ENCODE assay signal across 26 mouse cellular contexts in the genomic region with DNA sequence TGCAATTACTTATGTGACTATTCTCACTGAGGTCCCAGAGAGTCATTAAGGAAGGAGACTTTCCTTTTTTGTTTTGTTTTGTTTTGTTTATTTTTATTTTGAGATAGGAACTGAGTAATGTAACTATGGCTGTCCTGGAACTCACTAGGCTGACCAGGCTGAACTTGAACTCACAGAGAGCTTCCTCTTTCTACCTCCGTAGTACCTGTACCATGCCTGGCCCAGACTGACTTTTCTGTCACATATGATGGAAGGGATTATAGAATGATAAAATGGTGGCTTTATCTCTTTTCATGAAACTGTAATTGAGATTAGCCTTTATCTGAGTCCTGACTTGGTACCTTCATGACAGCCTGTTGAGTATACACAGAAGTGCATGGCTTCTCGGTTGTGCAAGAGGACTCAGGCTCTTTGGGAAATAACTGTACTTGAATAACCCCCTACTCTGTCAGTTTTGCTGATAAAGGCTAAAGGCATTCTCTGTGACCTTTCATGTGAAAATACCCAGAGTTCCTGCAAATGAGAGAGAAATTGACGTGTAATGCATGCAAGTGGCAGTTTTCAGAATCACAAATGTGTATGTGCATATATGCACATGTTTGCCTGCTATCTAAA.
"Had no signal": no experiment of that assay in that cellular context is flagged by ENCODE, and none has a peak within 500 bp of the region (broad histone marks: within the 10 kb centered on the region; RNA-seq: fewer than 3 reads in every experiment).

No protein-coding gene starts in this region.

- ATAC-seq: hindbrain, postnatal 0 days; intestine, embryonic 16.5 days had no signal

- H3K4me2 ChIP-seq: heart, embryonic 12.5 days; hindbrain, embryonic 13.5 days; hindbrain, embryonic 15.5 days; kidney, embryonic 15.5 days; limb, embryonic 13.5 days; limb, embryonic 15.5 days; liver, embryonic 13.5 days; liver, embryonic 15.5 days had no signal

- H3K9ac ChIP-seq: heart, embryonic 12.5 days; hindbrain, embryonic 13.5 days; hindbrain, embryonic 15.5 days; kidney, embryonic 15.5 days; limb, embryonic 13.5 days; limb, embryonic 15.5 days; liver, embryonic 13.5 days; liver, embryonic 15.5 days had no signal

- DNase-seq: gastrocnemius, adult 2 months; gastrocnemius, postnatal 10 days; gastrocnemius, postnatal 25 days; heart, adult 18-20 months; heart, postnatal 14 days; heart, postnatal 36 days; kidney, adult 11 months; kidney, adult 2 months; kidney, adult 9 months; kidney, postnatal 14 days; kidney, postnatal 4 days; layer of hippocampus, postnatal 36 days; left cerebral cortex, postnatal 4 days; liver, embryonic 13.5 days had no signal

- H3K4me1 ChIP-seq: heart, embryonic 10.5 days; heart, embryonic 12.5 days; hindbrain, embryonic 15.5 days; kidney, embryonic 15.5 days; limb, embryonic 13.5 days; limb, embryonic 15.5 days had no signal

- H3K27ac ChIP-seq: gastrocnemius, adult 2 months; heart, embryonic 10.5 days; hindbrain, embryonic 13.5 days; hindbrain, embryonic 15.5 days; hindbrain, postnatal 0 days; kidney, embryonic 15.5 days; kidney, postnatal 0 days; layer of hippocampus, adult 2 months; limb, embryonic 13.5 days; limb, embryonic 15.5 days; liver, embryonic 13.5 days; liver, embryonic 15.5 days had no signal

- H3K4me3 ChIP-seq: gastrocnemius, adult 2 months; heart, embryonic 10.5 days; heart, embryonic 12.5 days; hindbrain, embryonic 13.5 days; hindbrain, embryonic 15.5 days; kidney, embryonic 15.5 days; layer of hippocampus, adult 2 months; limb, embryonic 13.5 days; limb, embryonic 15.5 days; liver, embryonic 13.5 days; liver, embryonic 15.5 days had no signal

- H3K27me3 ChIP-seq: heart, embryonic 12.5 days; hindbrain, embryonic 13.5 days; hindbrain, embryonic 15.5 days; kidney, embryonic 15.5 days; limb, embryonic 13.5 days; limb, embryonic 15.5 days; liver, embryonic 13.5 days; liver, embryonic 15.5 days had no signal

- H3K9me3 ChIP-seq: heart, embryonic 10.5 days; heart, embryonic 12.5 days; hindbrain, embryonic 13.5 days; hindbrain, embryonic 15.5 days; kidney, embryonic 15.5 days; limb, embryonic 13.5 days; limb, embryonic 15.5 days; liver, embryonic 13.5 days; liver, embryonic 15.5 days had no signal

- H3K36me3 ChIP-seq: heart, embryonic 10.5 days; heart, embryonic 12.5 days; hindbrain, embryonic 13.5 days; hindbrain, embryonic 15.5 days; kidney, embryonic 15.5 days; limb, embryonic 15.5 days; liver, embryonic 13.5 days; liver, embryonic 15.5 days had no signal
